Mouse (Mus musculus) cerebellum, adult 2 months (tissue): Measurements from ENCODE around the gene Atg5.

ENCODE experiments used
- CTCF ChIP-seq: fragments of 200-500 bp; IDR thresholded peaks from 2 replicates; pipeline ENCODE4 v1.5.1; 2011; ENCODE audit warnings: low read depth, mild to moderate bottlenecking, control low read depth, low read length, moderate library complexity, borderline replicate concordance; ENCODE audit not compliant: insufficient read depth
- POLR2A ChIP-seq: fragments of 200-500 bp; IDR thresholded peaks from 2 replicates; pipeline ENCODE4 v1.6.1; 2011; ENCODE audit warnings: low read length, control low read depth, borderline replicate concordance; ENCODE audit not compliant: insufficient read depth

GRCm38 (mm10) chr10:44285935-44286334 lies 17.8 kb downstream of the Atg5 start:
- TF ChIP-seq POLR2A, result no peak
- no peak for TF ChIP-seq CTCF
